Mouse (Mus musculus) forebrain, embryonic 13.5 days (tissue): ENCODE results near the gene Zfp462. TPM values are rescaled to one million over a fixed set of nuclear protein-coding genes. Genes with fewer than 3 reads are reported as not detected.
A peak's percentile ranks its signal among the peaks of the same experiment; 100 is the strongest.

Experiments used
- ATAC-seq: fragments of 200-750 bp; cut with Nextera tagmentation; 2 replicates; pipeline ENCODE4 v1.8.0; 2017
- H3K27ac ChIP-seq: fragments of 300-500 bp; sonication (generic); 2 replicates; pipeline ENCODE4 v1.5.1; 2015; ENCODE audit warnings: inconsistent platforms, mild to moderate bottlenecking, moderate library complexity
- H3K27me3 ChIP-seq: fragments of 300-500 bp; sonication (generic); 2 replicates; pipeline ENCODE4 v1.6.1; 2015; ENCODE audit warnings: mild to moderate bottlenecking, inconsistent platforms
- H3K36me3 ChIP-seq: fragments of 300-500 bp; sonication (generic); 2 replicates; pipeline ENCODE4 v1.6.1; 2015; ENCODE audit warnings: mild to moderate bottlenecking, inconsistent platforms; ENCODE audit not compliant: poor library complexity, severe bottlenecking
- H3K4me1 ChIP-seq: fragments of 300-500 bp; sonication (generic); 2 replicates; pipeline ENCODE4 v1.6.1; 2015; ENCODE audit warnings: inconsistent platforms
- H3K4me2 ChIP-seq: fragments of 300-500 bp; sonication (generic); 2 replicates; pipeline ENCODE4 v1.6.1; 2015; ENCODE audit warnings: inconsistent platforms, mild to moderate bottlenecking, moderate library complexity
- H3K4me3 ChIP-seq: fragments of 300-500 bp; sonication (generic); 2 replicates; pipeline ENCODE4 v1.5.1; 2015; ENCODE audit warnings: mild to moderate bottlenecking, inconsistent platforms
- H3K9ac ChIP-seq: fragments of 300-500 bp; sonication (generic); 2 replicates; pipeline ENCODE4 v1.6.1; 2015; ENCODE audit warnings: mild to moderate bottlenecking, inconsistent platforms
- H3K9me3 ChIP-seq: fragments of 300-500 bp; sonication (generic); replicated peaks from 2 replicates; pipeline ENCODE4 v1.6.1; 2016; ENCODE audit warnings: inconsistent platforms
- WGBS: fragments of 180-500 bp; shearing (Covaris S2); methylation state at CpG from one replicate; pipeline ENCODE4 v1.1.7; 2015; 5-methylcytosine and 5-hydroxymethylcytosine counted together
- polyA plus RNA-seq: library from polyadenylated mRNA; unstranded; fragments of >200 nt; fragmentation: Nextera tagmentation; extraction: Ambion mirVana; gene quantifications from 2 replicates; pipeline ENCODE4 v1.2.1, GENCODE M21; 2015

The Zfp462 gene
- polyA plus RNA-seq, 1 experiment from 2014 or later: 23.1 TPM

DNA sequence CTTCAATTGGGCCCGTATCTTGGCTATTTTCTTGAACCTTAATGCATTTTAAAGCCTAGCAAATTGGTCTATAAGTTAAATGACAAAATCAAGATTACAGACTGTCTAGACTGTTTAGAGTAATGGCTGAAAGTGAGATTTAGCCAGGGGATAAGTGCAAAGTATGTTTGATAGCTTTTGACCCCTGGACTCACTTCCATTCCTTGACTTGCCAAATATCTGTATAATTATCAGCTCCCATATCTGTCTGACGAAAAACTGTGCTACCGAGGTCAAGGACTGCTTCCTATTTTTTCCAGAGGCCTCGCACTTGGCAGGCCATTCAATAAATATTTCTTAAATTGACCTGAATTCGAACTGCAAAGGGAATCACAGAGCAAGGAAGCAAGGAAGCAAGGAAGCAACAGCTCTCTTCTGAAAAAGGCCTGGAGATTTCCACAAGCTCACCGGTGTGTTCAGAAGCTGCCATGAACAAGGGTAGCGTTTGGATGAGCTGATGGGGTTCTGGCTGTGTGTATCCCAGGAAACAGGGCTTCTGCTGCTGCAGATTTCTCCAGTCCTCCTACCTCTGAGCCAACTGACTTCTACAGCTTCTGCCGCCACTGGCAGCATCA lies 87.6 kb downstream of the Zfp462 start:
- Histone ChIP-seq H3K4me1 (no peaks in the 10 kb centered on the region), H3K9me3 (no peaks in the 10 kb centered on the region), H3K4me2 (no peak overlapping the region), H3K27ac (no peak overlapping the region), H3K9ac (no peak overlapping the region), H3K36me3 (peaks cover 63% of the 10 kb centered on the region), H3K27me3 (no peaks in the 10 kb centered on the region), H3K4me3 (no peak overlapping the region)
- no peak for ATAC-seq
- WGBS: 85% methylated on average over 8 of the region's 8 CpGs

DNA sequence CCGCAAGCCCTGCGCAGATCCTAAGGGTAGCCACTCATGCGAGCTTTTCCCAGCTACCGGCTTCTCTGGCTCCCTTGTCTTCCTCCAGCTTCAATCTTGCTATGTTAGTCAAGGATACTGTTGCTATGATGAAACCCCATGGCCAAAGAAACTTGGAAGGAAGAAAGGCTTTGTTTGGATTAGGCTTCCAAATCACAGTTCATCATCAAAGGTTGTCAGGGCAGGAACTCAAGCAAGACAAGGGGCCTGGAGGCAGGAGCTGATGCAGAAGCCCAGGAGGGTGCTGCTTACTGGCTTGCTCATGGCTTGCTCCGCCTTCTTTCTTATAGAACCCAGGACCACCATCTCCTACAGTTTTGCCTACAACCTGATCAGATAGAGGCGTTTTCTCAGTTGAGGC lies 88.6 kb downstream of the Zfp462 start:
- Histone ChIP-seq H3K27ac (no peak overlapping the region), H3K4me1 (no peaks in the 10 kb centered on the region), H3K4me2 (no peak overlapping the region), H3K27me3 (no peaks in the 10 kb centered on the region), H3K4me3 (no peak overlapping the region), H3K36me3 (peaks cover 63% of the 10 kb centered on the region), H3K9ac (no peak overlapping the region), H3K9me3 (no peaks in the 10 kb centered on the region)
- no peak for ATAC-seq
- 90% methylated on average over 6 of the region's 6 CpGs for WGBS

DNA sequence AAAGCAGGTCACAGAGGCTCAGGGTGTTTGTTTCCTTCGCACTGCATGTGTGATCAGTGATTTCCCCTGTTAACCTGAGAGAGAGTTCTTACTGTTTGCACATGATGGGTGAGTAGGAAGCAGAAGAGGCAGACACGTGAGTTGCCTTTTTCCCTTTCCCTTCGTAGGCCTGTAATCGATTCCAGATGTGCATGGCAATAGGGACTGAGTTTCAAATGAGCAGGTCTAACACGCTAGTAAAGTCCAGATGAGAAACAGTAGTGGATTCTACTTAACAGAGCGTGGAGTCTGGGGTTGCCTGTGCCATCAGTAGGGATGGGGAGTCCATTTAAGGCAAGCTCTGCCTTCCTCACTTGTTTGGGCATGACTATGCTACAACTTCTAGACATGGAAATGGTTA lies 93.3 kb downstream of the Zfp462 start:
- H3K4me1 ChIP-seq: peaks cover 17% of the 10 kb centered on the region
- no peak overlapping the region for H3K27ac ChIP-seq
- H3K4me3 ChIP-seq: no peak overlapping the region
- H3K9ac ChIP-seq: no peak overlapping the region
- peaks cover 87% of the 10 kb centered on the region for H3K36me3 ChIP-seq
- no peak overlapping the region for H3K4me2 ChIP-seq
- ATAC-seq: no peak
- H3K27me3 ChIP-seq: no peaks in the 10 kb centered on the region
- H3K9me3 ChIP-seq: no peaks in the 10 kb centered on the region
- WGBS: 95% methylated on average over 6 of the region's 6 CpGs

DNA sequence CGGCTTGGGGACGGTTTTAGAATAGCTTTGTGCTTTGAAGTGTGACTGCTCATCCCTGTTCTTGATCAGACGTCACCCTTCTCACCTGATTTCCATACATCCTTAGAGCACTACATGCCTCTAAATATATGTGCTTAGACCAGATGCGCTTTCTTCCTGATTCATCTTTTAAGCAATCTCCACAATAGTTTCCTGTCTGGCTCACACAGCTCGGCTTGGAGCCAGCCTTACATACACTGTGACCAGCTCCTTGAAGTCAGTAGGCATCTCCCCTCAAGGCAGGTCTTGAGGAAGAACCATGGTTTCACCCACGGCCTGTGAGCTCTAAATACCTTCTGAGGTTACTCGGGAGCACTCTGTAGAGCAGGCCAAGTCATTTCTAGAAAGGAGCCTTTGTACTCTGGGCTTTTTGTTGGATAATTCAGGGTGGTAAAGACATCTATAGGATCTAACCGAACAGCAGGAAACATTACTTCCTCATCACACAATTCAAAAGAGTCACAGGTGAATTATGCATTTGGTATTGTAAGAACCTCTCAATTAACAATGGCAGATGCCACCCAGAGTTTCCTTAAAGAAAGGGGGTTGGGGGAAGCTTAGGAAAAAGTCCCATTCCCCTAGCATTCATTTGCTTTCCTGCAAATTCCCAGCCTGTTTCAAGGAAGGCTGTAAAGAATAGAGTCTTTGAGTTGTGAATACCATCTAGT lies 95.6 kb downstream of the Zfp462 start:
- Histone ChIP-seq H3K27ac (peak overlapping the region; percentile 27; the same call in 1 of the 2 replicates), H3K36me3 (peaks cover 88% of the 10 kb centered on the region), H3K27me3 (no peaks in the 10 kb centered on the region)

DNA sequence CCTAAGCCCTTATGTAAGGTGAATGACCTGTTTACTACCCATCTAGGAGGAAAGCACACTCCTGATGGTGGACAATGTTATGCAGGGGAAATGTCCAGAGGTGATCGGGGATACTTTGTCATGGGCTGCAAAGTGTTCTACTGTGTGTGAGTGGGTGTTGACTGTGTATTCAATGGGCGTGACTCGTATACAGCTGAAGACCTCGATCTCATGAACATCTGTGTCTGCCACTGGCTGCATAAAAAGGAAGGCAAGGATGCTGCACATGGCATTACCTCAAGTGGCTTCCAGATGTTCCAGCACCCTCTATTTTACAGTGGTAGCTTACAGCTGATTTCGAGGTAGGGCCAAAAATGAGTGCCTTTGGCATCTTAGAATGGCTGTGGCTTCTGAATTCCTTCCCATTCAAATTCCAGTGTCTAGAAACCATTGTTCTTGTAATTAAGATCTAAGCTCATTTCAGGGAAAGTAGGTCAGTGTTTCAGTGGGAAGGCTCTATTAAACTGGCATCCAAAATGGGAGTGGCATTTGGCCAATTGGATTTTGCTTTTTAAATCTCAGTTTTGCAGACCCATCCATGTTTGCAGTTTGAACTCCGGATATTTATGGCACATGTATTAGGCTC lies 96.4 kb downstream of the Zfp462 start:
- H3K36me3 ChIP-seq: peaks cover 87% of the 10 kb centered on the region
- H3K4me3 ChIP-seq: no peak overlapping the region
- no peak overlapping the region for H3K27ac ChIP-seq
- no peak overlapping the region for H3K9ac ChIP-seq
- WGBS: 83% methylated on average over 6 of the region's 6 CpGs
- no peak for ATAC-seq
- peaks cover 17% of the 10 kb centered on the region for H3K4me1 ChIP-seq
- H3K27me3 ChIP-seq: no peaks in the 10 kb centered on the region
- no peaks in the 10 kb centered on the region for H3K9me3 ChIP-seq
- no peak overlapping the region for H3K4me2 ChIP-seq

More for the DNA sequence above, 95.6 kb downstream of the Zfp462 start:
- Histone ChIP-seq H3K4me3 (no peak overlapping the region), H3K9me3 (no peaks in the 10 kb centered on the region), H3K9ac (no peak overlapping the region), H3K4me1 (peaks cover 17% of the 10 kb centered on the region), H3K4me2 (no peak overlapping the region)
- 55% methylated on average over 8 of the region's 8 CpGs for WGBS
- ATAC-seq: no peak

DNA sequence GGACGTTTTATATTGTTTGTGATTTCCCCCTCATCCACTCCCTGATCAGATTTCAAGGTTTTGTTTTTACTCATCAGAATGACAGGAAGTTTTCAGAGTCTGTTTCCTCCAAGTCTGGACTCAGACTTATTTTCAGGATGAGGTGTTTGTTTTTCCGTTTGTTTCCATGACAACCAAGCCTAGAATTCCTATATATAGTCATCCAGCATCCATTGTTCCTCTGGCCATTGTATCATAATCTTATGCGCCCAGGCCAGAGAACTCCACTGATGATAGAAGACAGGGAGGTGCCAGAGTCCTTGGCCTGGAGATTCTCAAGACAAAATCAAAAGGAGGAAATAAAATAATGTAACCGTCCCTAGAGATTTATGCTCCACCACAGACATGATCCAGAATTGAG lies 97.7 kb downstream of the Zfp462 start:
- H3K36me3 ChIP-seq: peaks cover 87% of the 10 kb centered on the region
- no peak overlapping the region for H3K4me2 ChIP-seq
- no peaks in the 10 kb centered on the region for H3K27me3 ChIP-seq
- no peak for ATAC-seq
- no peak overlapping the region for H3K27ac ChIP-seq
- WGBS: 52% methylated on average over 4 of the region's 4 CpGs
- H3K4me3 ChIP-seq: no peak overlapping the region
- H3K9ac ChIP-seq: no peak overlapping the region
- no peaks in the 10 kb centered on the region for H3K9me3 ChIP-seq
- H3K4me1 ChIP-seq: peaks cover 17% of the 10 kb centered on the region

DNA sequence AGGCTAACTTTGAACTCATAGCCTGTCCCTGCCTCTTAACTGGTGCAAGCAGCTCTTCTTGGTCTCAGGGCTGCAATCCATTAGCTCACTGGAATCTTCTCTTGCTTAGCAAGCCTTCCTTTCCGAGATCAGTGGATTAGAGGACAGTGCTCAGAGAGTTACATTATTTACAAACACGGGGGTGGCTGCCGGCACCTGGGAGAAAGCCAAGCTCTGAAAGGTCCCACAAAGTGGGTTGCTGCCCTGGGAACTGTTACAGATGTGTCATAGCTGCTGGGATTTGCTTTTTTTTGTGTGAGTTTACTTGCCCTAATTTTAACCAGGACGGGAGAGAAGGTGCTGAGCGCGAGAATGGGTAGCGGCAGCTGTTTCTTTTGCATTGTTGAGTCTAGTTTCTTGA lies 102.4 kb downstream of the Zfp462 start:
- H3K4me1 ChIP-seq: peaks cover 3% of the 10 kb centered on the region; the same call in 1 of the 2 replicates
- no peak for ATAC-seq
- WGBS: 88% methylated on average over 7 of the region's 7 CpGs
- no peak overlapping the region for H3K4me2 ChIP-seq
- H3K27ac ChIP-seq: no peak overlapping the region
- H3K36me3 ChIP-seq: peaks cover 88% of the 10 kb centered on the region
- H3K27me3 ChIP-seq: no peaks in the 10 kb centered on the region
- H3K9me3 ChIP-seq: no peaks in the 10 kb centered on the region
- no peak overlapping the region for H3K4me3 ChIP-seq
- H3K9ac ChIP-seq: no peak overlapping the region

DNA sequence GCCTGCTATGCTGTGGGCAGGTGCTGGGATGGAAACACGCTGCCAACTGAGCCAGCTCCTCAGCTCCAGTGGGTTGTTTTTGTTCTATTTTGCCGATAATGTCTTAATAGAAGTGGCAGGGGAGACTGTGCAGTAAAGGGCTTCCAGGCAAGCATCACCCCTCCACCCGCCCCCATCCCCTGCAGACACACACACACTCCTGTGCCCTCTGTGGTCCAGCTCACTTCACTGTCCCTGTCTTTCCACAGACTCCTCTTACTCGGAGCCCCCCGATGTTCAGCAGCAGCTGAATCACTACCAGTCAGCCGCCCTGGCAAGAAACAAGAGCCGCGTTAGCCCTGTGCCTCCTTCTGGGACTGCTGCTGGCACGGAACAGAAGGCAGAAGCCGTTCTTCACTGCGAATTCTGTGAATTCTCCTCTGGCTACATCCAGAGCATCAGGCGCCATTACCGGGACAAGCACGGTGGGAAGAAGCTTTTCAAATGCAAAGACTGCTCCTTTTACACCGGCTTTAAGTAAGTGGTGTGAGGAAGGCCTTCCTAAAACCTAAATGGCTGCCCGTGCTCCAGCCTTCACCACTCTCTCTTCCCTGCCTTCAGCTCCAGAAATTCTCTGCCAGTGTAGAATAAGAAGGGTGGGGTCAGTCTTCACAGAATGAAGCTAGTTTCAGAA lies 105.2 kb downstream of the Zfp462 start:
- peak; percentile 29; the same call in 1 of the 2 replicates for ATAC-seq
- peaks cover 96% of the 10 kb centered on the region for H3K36me3 ChIP-seq

DNA sequence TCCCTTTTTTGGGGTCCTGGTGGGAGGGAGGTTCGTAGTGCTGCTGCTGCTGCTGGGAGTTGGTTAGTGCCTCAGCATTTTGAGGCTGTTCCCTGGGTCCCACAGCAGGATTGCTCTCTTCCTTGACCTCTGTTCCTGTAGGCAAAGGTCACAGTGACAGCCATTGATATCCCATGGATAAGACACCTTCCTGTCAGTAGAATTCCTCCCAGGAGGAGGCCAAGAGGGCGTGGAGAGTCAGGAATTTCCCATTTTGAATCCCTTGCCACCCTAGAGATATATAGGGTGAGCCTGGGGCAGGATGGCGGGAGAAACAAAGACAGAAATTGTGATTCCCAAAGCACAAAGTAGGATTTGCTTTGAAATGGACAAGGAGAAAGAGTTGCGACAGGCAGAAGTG lies 106.5 kb downstream of the Zfp462 start:
- Histone ChIP-seq H3K9ac (no peak overlapping the region), H3K4me2 (no peak overlapping the region), H3K4me3 (no peak overlapping the region), H3K36me3 (peaks cover 98% of the 10 kb centered on the region), H3K9me3 (no peaks in the 10 kb centered on the region), H3K27me3 (no peaks in the 10 kb centered on the region), H3K27ac (no peak overlapping the region), H3K4me1 (0 out of 2 replicates have a peak, but pooled peaks cover 3% of the 10 kb centered on the region)
- no peak for ATAC-seq
- 94% methylated on average over 4 of the region's 4 CpGs for WGBS

More for the DNA sequence above, 105.2 kb downstream of the Zfp462 start:
- no peaks in the 10 kb centered on the region for H3K27me3 ChIP-seq
- no peak overlapping the region for H3K4me2 ChIP-seq
- H3K9me3 ChIP-seq: no peaks in the 10 kb centered on the region
- no peak overlapping the region for H3K4me3 ChIP-seq
- 77% methylated on average over 16 of the region's 16 CpGs for WGBS
- no peak overlapping the region for H3K9ac ChIP-seq
- peak overlapping the region; percentile 65 for H3K27ac ChIP-seq
- 0 out of 2 replicates have a peak, but pooled peaks cover 3% of the 10 kb centered on the region for H3K4me1 ChIP-seq

DNA sequence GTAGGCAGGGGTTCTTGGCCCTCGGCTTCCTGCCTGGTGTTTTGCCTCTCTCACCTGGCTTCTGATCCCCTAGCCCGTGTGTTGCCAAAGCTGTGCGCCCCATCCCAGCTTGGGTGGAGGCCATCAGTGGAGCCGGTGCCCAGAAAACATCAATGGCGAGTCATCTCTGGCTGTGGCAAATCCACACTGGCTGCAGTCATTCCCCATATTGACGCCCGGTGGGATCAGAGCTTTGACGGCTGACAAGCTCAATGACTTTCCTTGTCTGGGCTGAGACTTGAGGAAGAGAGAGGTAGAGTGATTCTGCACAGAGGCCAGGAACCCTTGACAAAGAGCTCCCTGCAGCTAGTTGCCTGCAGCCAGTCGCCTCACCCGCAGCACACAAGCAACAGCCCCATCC lies 107.8 kb downstream of the Zfp462 start:
- ATAC-seq: no peak
- Histone ChIP-seq H3K9ac (no peak overlapping the region), H3K9me3 (no peaks in the 10 kb centered on the region), H3K4me3 (no peak overlapping the region), H3K27ac (no peak overlapping the region), H3K36me3 (peaks cover 95% of the 10 kb centered on the region), H3K4me1 (0 out of 2 replicates have a peak, but pooled peaks cover 7% of the 10 kb centered on the region), H3K4me2 (no peak overlapping the region), H3K27me3 (no peaks in the 10 kb centered on the region)
- WGBS: 82% methylated on average over 10 of the region's 10 CpGs

DNA sequence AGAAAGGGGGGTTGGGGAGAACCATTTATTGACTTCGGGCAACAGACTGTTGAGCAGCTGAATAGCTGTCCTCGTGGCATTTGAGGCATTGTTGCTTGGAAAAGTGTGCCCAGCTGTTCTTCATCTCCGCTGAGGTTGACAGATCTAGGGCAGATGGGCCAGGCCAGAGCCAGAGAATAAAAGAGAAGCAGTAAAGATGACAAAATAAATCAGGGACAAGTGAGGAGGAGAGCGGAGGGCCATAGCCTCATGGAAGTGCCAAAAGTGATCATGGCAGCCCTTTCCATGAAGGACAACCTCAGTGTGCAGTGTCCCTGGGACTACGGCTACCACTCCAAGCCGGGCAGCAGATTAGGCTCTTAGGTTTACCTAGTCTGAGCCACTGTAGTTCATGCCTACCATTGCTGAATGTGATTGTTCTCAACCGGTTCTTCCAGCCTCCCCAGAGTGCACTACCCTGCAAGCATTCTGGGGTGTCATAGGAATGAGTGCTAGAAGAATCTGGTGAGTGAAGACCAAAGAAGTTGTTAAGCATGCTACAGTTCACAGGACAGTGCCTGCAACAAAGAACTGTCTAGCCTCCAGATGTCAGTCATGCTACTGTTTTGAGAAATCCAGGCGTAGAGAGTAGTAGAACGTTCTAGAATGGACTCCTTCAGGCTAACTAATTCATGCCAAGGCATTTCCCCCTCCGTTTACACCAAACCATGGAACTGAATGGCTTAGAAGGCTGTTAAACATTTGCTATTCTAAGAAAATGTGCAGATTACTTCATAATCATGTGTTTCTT lies 113.0 kb downstream of the Zfp462 start:
- peaks cover 84% of the 10 kb centered on the region for H3K36me3 ChIP-seq

More for the DNA sequence above, 113.0 kb downstream of the Zfp462 start:
- ATAC-seq: no peak
- Histone ChIP-seq H3K4me1 (0 out of 2 replicates have a peak, but pooled peaks cover 7% of the 10 kb centered on the region), H3K4me3 (no peak overlapping the region), H3K27ac (no peak overlapping the region), H3K4me2 (no peak overlapping the region), H3K9ac (no peak overlapping the region), H3K27me3 (no peaks in the 10 kb centered on the region), H3K9me3 (no peaks in the 10 kb centered on the region)
- WGBS: 83% methylated on average over 10 of the region's 10 CpGs
